ENCODE assay signal across 8 mouse cellular contexts in the genomic region with DNA sequence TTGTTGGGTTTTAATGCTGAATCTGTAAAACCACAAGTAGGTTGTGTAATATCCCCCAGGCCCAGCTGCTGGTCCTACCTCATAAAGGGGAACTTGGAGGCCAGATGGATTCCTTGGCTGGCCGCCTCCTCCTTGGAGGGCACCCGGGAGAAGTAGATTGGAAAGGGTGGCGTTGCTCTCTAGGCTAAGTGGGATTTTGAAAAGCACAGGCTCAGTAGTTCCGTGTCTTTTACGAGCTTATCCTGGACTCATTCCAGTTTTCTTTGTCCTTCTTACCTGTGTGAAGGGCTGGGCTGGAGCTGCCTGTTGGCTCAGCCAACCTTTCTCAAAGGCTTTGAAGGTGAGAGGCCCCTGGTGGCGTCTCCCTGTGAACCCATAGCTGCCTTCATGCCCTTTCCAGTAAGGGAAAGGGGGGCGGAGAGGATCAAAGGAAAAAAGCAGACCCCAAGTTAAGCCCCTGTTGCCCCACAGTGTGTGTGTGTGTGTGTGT. TPM values are rescaled to one million over a fixed set of nuclear protein-coding genes. Genes with fewer than 3 reads are reported as not detected.
DNase-seq lines count a peak whose midpoint lies in the region; TF ChIP-seq lines count a peak whose summit lies in the region.

No protein-coding gene starts in this region.

- no peak for TF ChIP-seq EP300 in ES-Bruce4 (IDR thresholded peaks at IDR 0.05; ENCODE audit: insufficient read depth, low read depth, low read length)

- H3K4me1 ChIP-seq in ES-Bruce4 (ENCODE audit: control insufficient read depth, insufficient read depth, low read length), result peaks cover 3% of the 10 kb centered on the region

- H3K27me3 ChIP-seq in ES-Bruce4 (ENCODE audit: control insufficient read depth, insufficient read depth, low read length, poor library complexity, severe bottlenecking), result no peaks in the 10 kb centered on the region

- H3K9me3 ChIP-seq in ES-Bruce4 (replicated peaks; ENCODE audit: control insufficient read depth, insufficient read depth, low read length, poor library complexity, severe bottlenecking), result no peaks in the 10 kb centered on the region

- no peak for TF ChIP-seq CTCF in ES-Bruce4 (IDR thresholded peaks at IDR 0.05; ENCODE audit: low read depth, low read length)

- peak; percentile 62 for DNase-seq in cerebellum, adult 11-12 months
- DNase-seq in frontal cortex, postnatal 10 days (ENCODE audit: low spot score in 2 of 2), result peak; percentile 53
- DNase-seq in heart, postnatal 4 days, result peak; percentile 43
- peak; percentile 79 for DNase-seq in layer of hippocampus, adult 9-11 months
- DNase-seq in lung, postnatal 25 days (ENCODE audit: low spot score), result peak; percentile 86
- peak; percentile 42 for DNase-seq in right cerebral cortex, postnatal 4 days
- no peak for DNase-seq in yolk sac, embryonic 10.5 days (ENCODE audit: low spot score)

- TF ChIP-seq POLR2A in ES-Bruce4 (IDR thresholded peaks at IDR 0.05; ENCODE audit: insufficient read depth, low read length), result no peak

- H3K36me3 ChIP-seq in ES-Bruce4 (ENCODE audit: control insufficient read depth, insufficient read depth, low read length, poor library complexity, severe bottlenecking), result no peaks in the 10 kb centered on the region

- H3K27ac ChIP-seq in ES-Bruce4 (ENCODE audit: insufficient read depth, low read length), result no peak overlapping the region

- H3K4me3 ChIP-seq in ES-Bruce4 (ENCODE audit: low read depth, low read length), result no peak overlapping the region

- H3K9ac ChIP-seq in ES-Bruce4 (ENCODE audit: low read depth, poor library complexity, severe bottlenecking), result peak overlapping the region; percentile 47

RNA-seq across cellular contexts. Expression of gene Naa20, which starts 42.4 kb away (rescaled TPM):
- 114 and 119 TPM in 2 replicates for polyA plus RNA-seq in ES-Bruce4 (2011; ENCODE audit: insufficient read depth, insufficient read length, low read depth, missing spikeins)
- 100 to 1,000 TPM; 120 to 123 TPM for total RNA-seq in heart, postnatal 4 days (2021)
